10 mouse cellular contexts compared by ENCODE assay signal in genomic region chr17:86918786-86919185, GRCm38 (mm10). TPM values are rescaled to one million over a fixed set of nuclear protein-coding genes. Genes with fewer than 3 reads are reported as not detected.
DNase-seq lines count a peak whose midpoint lies in the region; ATAC-seq lines count a peak whose summit lies in the region.
"Had no signal": no experiment of that assay in that cellular context is flagged by ENCODE, and none has a peak within 500 bp of the region (broad histone marks: within the 10 kb centered on the region; RNA-seq: fewer than 3 reads in every experiment).

No protein-coding gene starts in this region.

- no peaks in the 10 kb centered on the region for H3K36me3 ChIP-seq in forebrain, embryonic 13.5 days (ENCODE audit: poor library complexity, severe bottlenecking)
- H3K36me3 ChIP-seq: G1E; liver, embryonic 13.5 days had no signal

- no peak for ATAC-seq in forebrain, embryonic 13.5 days

- no peak overlapping the region for H3K27ac ChIP-seq in forebrain, embryonic 13.5 days
- H3K27ac ChIP-seq: liver, embryonic 13.5 days had no signal

- WGBS in forebrain, embryonic 13.5 days, result 78% methylated on average over 6 of the region's 6 CpGs

- DNase-seq in gastrocnemius, adult 18-20 months (ENCODE audit: low spot score), result peak; percentile 61
- DNase-seq in gastrocnemius, postnatal 4 days (ENCODE audit: low spot score in 2 of 2), result no peak
- DNase-seq in 416B (ENCODE audit: low read depth), result peak; percentile 45
- DNase-seq in adrenal gland, postnatal 14 days, result peak; percentile 74
- DNase-seq in lung, postnatal 10 days, result peak; percentile 58
- DNase-seq in urinary bladder, postnatal 10 days (ENCODE audit: low spot score), result no peak
- DNase-seq in ovary, postnatal 10 days (ENCODE audit: low spot score), result no peak
- DNase-seq: liver, embryonic 13.5 days had no signal

- H3K4me2 ChIP-seq in forebrain, embryonic 13.5 days, result no peak overlapping the region
- H3K4me2 ChIP-seq: liver, embryonic 13.5 days had no signal

- no peak overlapping the region for H3K4me3 ChIP-seq in forebrain, embryonic 13.5 days
- H3K4me3 ChIP-seq: liver, embryonic 13.5 days had no signal

- H3K9me3 ChIP-seq in forebrain, embryonic 13.5 days (replicated peaks), result 0 out of 2 replicates have a peak, but pooled peaks cover 4% of the 10 kb centered on the region
- H3K9me3 ChIP-seq: liver, embryonic 13.5 days had no signal

- no peaks in the 10 kb centered on the region for H3K4me1 ChIP-seq in forebrain, embryonic 13.5 days
- H3K4me1 ChIP-seq: liver, embryonic 13.5 days had no signal

- no peak overlapping the region for H3K9ac ChIP-seq in forebrain, embryonic 13.5 days
- H3K9ac ChIP-seq: liver, embryonic 13.5 days had no signal

- no peaks in the 10 kb centered on the region for H3K27me3 ChIP-seq in forebrain, embryonic 13.5 days
- H3K27me3 ChIP-seq: liver, embryonic 13.5 days had no signal

RNA-seq across cellular contexts. Expression of gene Tmem247, which starts 1.6 kb away (rescaled TPM):
- total RNA-seq in gastrocnemius, adult 18-20 months (2021), result not detected
- not detected for total RNA-seq in gastrocnemius, postnatal 4 days (2021)
- not detected in 2 replicates for total RNA-seq in adrenal gland, postnatal 14 days (2021)
- polyA plus RNA-seq in forebrain, embryonic 13.5 days (2015; fragmentation: Nextera tagmentation; extraction: Ambion mirVana), result not detected in 2 replicates
- total RNA-seq: G1E had no signal
- polyA plus RNA-seq: G1E; liver, embryonic 13.5 days had no signal

RNA-seq across cellular contexts. Expression of gene Atp6v1e2, which starts 28.9 kb away (rescaled TPM):
- not detected for total RNA-seq in gastrocnemius, adult 18-20 months (2021)
- total RNA-seq in gastrocnemius, postnatal 4 days (2021), result not detected
- total RNA-seq in adrenal gland, postnatal 14 days (2021), result not detected in 2 replicates
- not detected in 2 replicates for polyA plus RNA-seq in forebrain, embryonic 13.5 days (2015; fragmentation: Nextera tagmentation; extraction: Ambion mirVana)
- total RNA-seq: G1E had no signal
- polyA plus RNA-seq: G1E; liver, embryonic 13.5 days had no signal

RNA-seq across cellular contexts. Expression of gene Rhoq, which starts 44.1 kb away (rescaled TPM):
- 100 to 1,000 TPM; 163 to 166 TPM for total RNA-seq in gastrocnemius, adult 18-20 months (2021)
- total RNA-seq in gastrocnemius, postnatal 4 days (2021), result 100 to 1,000 TPM; 155 to 176 TPM
- total RNA-seq in adrenal gland, postnatal 14 days (2021), result 89.9 and 90.8 TPM in 2 replicates
- 5.1 and 5.7 TPM in 2 replicates for polyA plus RNA-seq in forebrain, embryonic 13.5 days (2015; fragmentation: Nextera tagmentation; extraction: Ambion mirVana)

Comparison
In these comparisons a context has a peak if more than half of its experiments do, and no peak if none do; other contexts are left out.
1. DNase-seq: peak in gastrocnemius, adult 18-20 months (single experiment), 416B (single experiment), adrenal gland, postnatal 14 days (single experiment) and lung, postnatal 10 days (single experiment); none in gastrocnemius, postnatal 4 days (0 of 2), urinary bladder, postnatal 10 days (single experiment) and ovary, postnatal 10 days (single experiment).